ENCODE assay signal across 8 mouse cellular contexts in the genomic region with DNA sequence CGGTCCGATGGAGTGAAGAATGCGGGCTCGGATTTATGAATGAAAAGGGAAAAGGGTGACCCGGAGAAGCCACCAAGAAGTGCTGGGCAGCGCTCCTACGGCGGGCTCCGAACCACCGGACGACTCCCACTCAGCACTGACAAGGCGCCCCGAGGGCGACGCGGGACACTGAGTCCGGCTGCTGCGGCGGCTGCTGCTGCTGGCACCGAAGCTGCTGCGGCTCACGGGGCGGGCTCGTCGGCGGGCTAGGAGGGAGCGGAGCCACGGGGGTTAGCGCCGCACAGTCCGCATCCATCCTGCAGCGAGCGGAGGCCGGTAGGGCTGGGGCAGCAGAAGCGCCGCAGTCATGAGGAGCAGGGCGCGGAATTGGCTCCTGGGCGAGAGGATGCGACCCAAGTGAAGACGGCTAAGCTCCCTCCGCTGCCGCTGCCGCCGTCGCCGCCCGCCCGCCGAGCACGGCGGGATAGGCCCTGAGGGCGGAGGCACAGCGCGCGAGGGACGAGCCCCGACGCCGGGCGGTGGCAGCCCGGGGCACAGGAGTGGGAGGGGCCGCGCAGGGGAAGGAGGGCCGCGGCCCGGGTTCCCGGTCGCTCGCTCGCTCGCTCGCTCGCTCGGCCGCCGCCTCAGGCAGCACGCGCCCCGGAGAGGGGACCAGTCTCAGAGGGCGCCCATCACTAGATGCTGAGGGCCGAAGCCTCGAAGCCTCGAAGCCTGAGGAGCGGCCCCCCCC. TPM values are rescaled to one million over a fixed set of nuclear protein-coding genes. Genes with fewer than 3 reads are reported as not detected.
DNase-seq lines count a peak whose midpoint lies in the region; ATAC-seq and TF ChIP-seq lines count a peak whose summit lies in the region.

No protein-coding gene starts in this region.

- peak; percentile 83 for DNase-seq in NIH3T3 (ENCODE audit: low read depth)
- DNase-seq in cerebellum, postnatal 10 days, result peak; percentile 67 to 70
- peak; percentile 89 for DNase-seq in gastrocnemius, adult 2 months
- DNase-seq in intestine, embryonic 14.5 days (ENCODE audit: low spot score), result no peak
- peak; percentile 57 to 63 for DNase-seq in left cerebral cortex, postnatal 25 days (ENCODE audit: low spot score in 2 of 2)
- peak; percentile 65 for DNase-seq in right cerebral cortex, postnatal 4 days
- DNase-seq in yolk sac, embryonic 10.5 days (ENCODE audit: low spot score), result no peak

- H3K4me3 ChIP-seq in gastrocnemius, adult 2 months, result peak overlapping the region; percentile 96
- H3K4me3 ChIP-seq in intestine, embryonic 14.5 days (ENCODE audit: low read depth, low read length), result peak overlapping the region; percentile 87

- peak; percentile 75 for ATAC-seq in intestine, embryonic 14.5 days (replicated peaks; ENCODE audit: low FRiP score, low TSS enrichment, low read depth)
- peak; percentile 40 for ATAC-seq in megakaryocyte-erythroid progenitor cell, adult 5-6 weeks (replicated peaks; ENCODE audit: low FRiP score, low TSS enrichment, poor library complexity, severe bottlenecking)

- peak overlapping the region; percentile 97 for H3K27ac ChIP-seq in gastrocnemius, adult 2 months
- H3K27ac ChIP-seq in intestine, embryonic 14.5 days (ENCODE audit: low read depth), result peak overlapping the region; percentile 96

- WGBS in intestine, embryonic 14.5 days, result 0% methylated on average over 65 of the region's 85 CpGs

- H3K4me1 ChIP-seq in intestine, embryonic 14.5 days (replicated peaks; ENCODE audit: control insufficient read depth, insufficient read depth, low read length), result peaks cover 4% of the 10 kb centered on the region; the same call in 1 of the 2 replicates

- peak overlapping the region; percentile 79 for H3K4me2 ChIP-seq in intestine, embryonic 14.5 days (ENCODE audit: low read length)

- intact Hi-C loops in gastrocnemius, adult 2 months (cut with DNase I), result loop anchor here (2.0 kb wide), 3 partner anchors 37 to 147 kb away; no protein-coding TSS in a partner anchor
- intact Hi-C loops in left cerebral cortex, postnatal 25 days (cut with DNase I), result loop anchor here (2.0 to 5.0 kb wide), 3 partner anchors 36 to 556 kb away; no protein-coding TSS in a partner anchor

- peak overlapping the region; percentile 80 for H3K9ac ChIP-seq in intestine, embryonic 14.5 days (ENCODE audit: low read length)

- no peaks in the 10 kb centered on the region for H3K9me3 ChIP-seq in intestine, embryonic 14.5 days (ENCODE audit: control insufficient read depth, low read length)

- no peaks in the 10 kb centered on the region for H3K27me3 ChIP-seq in intestine, embryonic 14.5 days (replicated peaks; ENCODE audit: control insufficient read depth, insufficient read depth, low read length)

- peaks cover 14% of the 10 kb centered on the region for H3K36me3 ChIP-seq in intestine, embryonic 14.5 days (ENCODE audit: control insufficient read depth, insufficient read depth, low read length)

- no peak for TF ChIP-seq CTCF in gastrocnemius, adult 2 months (IDR thresholded peaks at IDR 0.05)

RNA-seq across cellular contexts. Expression of a gene that starts 0.7 kb away (rescaled TPM):
- 100 to 1,000 TPM; 305 to 369 TPM for total RNA-seq in gastrocnemius, adult 2 months (2021)
- 59.9 and 66.3 TPM in 2 replicates for polyA plus RNA-seq in intestine, embryonic 14.5 days (2014; fragmentation: Nextera tagmentation; extraction: Ambion mirVana)
- total RNA-seq in left cerebral cortex, postnatal 25 days (2021), result 100 to 1,000 TPM; 158 to 176 TPM
- total RNA-seq in megakaryocyte-erythroid progenitor cell, adult 5-6 weeks (2014; fragmentation: Nextera tagmentation), result 268 and 306 TPM in 2 replicates
- 123 and 192 TPM in 2 replicates for total RNA-seq in megakaryocyte-erythroid progenitor cell, adult 5-6 weeks (2017)

RNA-seq across cellular contexts. Expression of a gene that starts 55.3 kb away (rescaled TPM):
- total RNA-seq in gastrocnemius, adult 2 months (2021), result not detected
- polyA plus RNA-seq in intestine, embryonic 14.5 days (2014; fragmentation: Nextera tagmentation; extraction: Ambion mirVana), result not detected in 2 replicates
- total RNA-seq in left cerebral cortex, postnatal 25 days (2021), result 1 to 10 TPM; 1.2 to 1.8 TPM
- not detected in 2 replicates for total RNA-seq in megakaryocyte-erythroid progenitor cell, adult 5-6 weeks (2014; fragmentation: Nextera tagmentation)
- total RNA-seq in megakaryocyte-erythroid progenitor cell, adult 5-6 weeks (2017), result not detected in 2 replicates

Comparison
In these comparisons a context has a peak if more than half of its experiments do, and no peak if none do; other contexts are left out.
1. DNase-seq: peak in NIH3T3 (single experiment), cerebellum, postnatal 10 days (2 of 2), gastrocnemius, adult 2 months (single experiment), left cerebral cortex, postnatal 25 days (2 of 2) and right cerebral cortex, postnatal 4 days (single experiment); none in intestine, embryonic 14.5 days (single experiment) and yolk sac, embryonic 10.5 days (single experiment).